19 mouse cellular contexts compared by ENCODE assay signal in genomic region chr11:75990965-75991835, GRCm38 (mm10). TPM values are rescaled to one million over a fixed set of nuclear protein-coding genes. Genes with fewer than 3 reads are reported as not detected.
A peak's percentile ranks its signal among the peaks of the same experiment; 100 is the strongest.
DNase-seq lines count a peak whose midpoint lies in the region; ATAC-seq and TF ChIP-seq lines count a peak whose summit lies in the region.
"Had no signal": no experiment of that assay in that cellular context is flagged by ENCODE, and none has a peak within 500 bp of the region (broad histone marks: within the 10 kb centered on the region; RNA-seq: fewer than 3 reads in every experiment).

No protein-coding gene starts in this region.

- no peak overlapping the region for H3K4me3 ChIP-seq in hindbrain, postnatal 0 days (ENCODE audit: low read length)
- no peak overlapping the region for H3K4me3 ChIP-seq in hindbrain, embryonic 12.5 days
- H3K4me3 ChIP-seq in lung, embryonic 14.5 days (ENCODE audit: low read depth, low read length), result no peak overlapping the region
- H3K4me3 ChIP-seq in lung, adult 2 months (replicated peaks; ENCODE audit: extremely low read depth, low read depth, low read length), result no peak overlapping the region
- no peak overlapping the region for H3K4me3 ChIP-seq in small intestine, adult 2 months (ENCODE audit: low read depth, low read length)
- H3K4me3 ChIP-seq: embryonic facial prominence, embryonic 13.5 days; forebrain, embryonic 10.5 days; neural tube, embryonic 15.5 days had no signal

- H3K9me3 ChIP-seq in hindbrain, postnatal 0 days (ENCODE audit: low read length), result no peaks in the 10 kb centered on the region
- no peaks in the 10 kb centered on the region for H3K9me3 ChIP-seq in hindbrain, embryonic 12.5 days (replicated peaks)
- no peaks in the 10 kb centered on the region for H3K9me3 ChIP-seq in lung, embryonic 14.5 days (ENCODE audit: low read depth, low read length)
- H3K9me3 ChIP-seq: embryonic facial prominence, embryonic 13.5 days; forebrain, embryonic 10.5 days; neural tube, embryonic 15.5 days had no signal

- peak; percentile 25; the same call in 1 of the 2 replicates for TF ChIP-seq CTCF in hindbrain, postnatal 0 days (IDR thresholded peaks at IDR 0.05; ENCODE audit: low read depth)
- 0 out of 2 replicates have a peak, but pooled peaks have one; percentile 15 for TF ChIP-seq CTCF in lung, embryonic 14.5 days (IDR thresholded peaks at IDR 0.05; ENCODE audit: low read depth)
- TF ChIP-seq CTCF in lung, adult 2 months (IDR thresholded peaks at IDR 0.05; ENCODE audit: insufficient read depth, low read length), result no peak
- TF ChIP-seq CTCF in small intestine, adult 2 months (IDR thresholded peaks at IDR 0.05; ENCODE audit: extremely low read depth, insufficient read length, insufficient replicate concordance, low read depth, low read length), result peak; percentile 28; the same call in 1 of the 2 replicates

- H3K4me1 ChIP-seq in hindbrain, postnatal 0 days (ENCODE audit: insufficient read depth, low read length), result no peaks in the 10 kb centered on the region
- no peaks in the 10 kb centered on the region for H3K4me1 ChIP-seq in hindbrain, embryonic 12.5 days
- H3K4me1 ChIP-seq in lung, embryonic 14.5 days (ENCODE audit: insufficient read depth), result no peaks in the 10 kb centered on the region
- no peaks in the 10 kb centered on the region for H3K4me1 ChIP-seq in lung, adult 2 months (ENCODE audit: control insufficient read depth, insufficient read depth, low read length)
- H3K4me1 ChIP-seq in small intestine, adult 2 months (ENCODE audit: control insufficient read depth, insufficient read depth, insufficient read length, low read length), result no peaks in the 10 kb centered on the region
- H3K4me1 ChIP-seq: forebrain, embryonic 10.5 days; neural tube, embryonic 15.5 days had no signal

- 77% methylated on average over 15 of the region's 15 CpGs for WGBS in hindbrain, postnatal 0 days
- WGBS in hindbrain, embryonic 12.5 days, result 81% methylated on average over 15 of the region's 15 CpGs
- 68% methylated on average over 15 of the region's 15 CpGs for whole genome bisulfite sequencing in lung, embryonic 14.5 days
- WGBS in lung, adult 2 months, result 83% methylated on average over 15 of the region's 15 CpGs
- WGBS in small intestine, adult 2 months, result 85% methylated on average over 15 of the region's 15 CpGs

- no peak for DNase-seq in hindbrain, postnatal 0 days (ENCODE audit: low spot score)
- DNase-seq in lung, embryonic 14.5 days, result no peak
- no peak for DNase-seq in lung, adult 2 months
- peak; percentile 60 for DNase-seq in R1 (ENCODE audit: low read depth, low spot score)
- no peak for DNase-seq in adipocyte (ENCODE audit: low spot score)
- DNase-seq: adrenal gland, adult 8-10 months; cerebellum, adult 2 months; gastrocnemius, postnatal 25 days; left cerebral cortex, postnatal 4 days; lung, postnatal 14 days; right cerebral cortex, postnatal 25 days had no signal

- no peaks in the 10 kb centered on the region for H3K36me3 ChIP-seq in hindbrain, postnatal 0 days (ENCODE audit: insufficient read depth, low read length)
- H3K36me3 ChIP-seq in hindbrain, embryonic 12.5 days, result no peaks in the 10 kb centered on the region
- H3K36me3 ChIP-seq in lung, embryonic 14.5 days (ENCODE audit: insufficient read depth), result no peaks in the 10 kb centered on the region
- H3K36me3 ChIP-seq in small intestine, adult 2 months (ENCODE audit: control insufficient read depth, insufficient read depth, low read length), result no peaks in the 10 kb centered on the region
- H3K36me3 ChIP-seq: embryonic facial prominence, embryonic 13.5 days; forebrain, embryonic 10.5 days; neural tube, embryonic 15.5 days had no signal

- no peaks in the 10 kb centered on the region for H3K27me3 ChIP-seq in hindbrain, postnatal 0 days (ENCODE audit: insufficient read depth, low read length)
- no peaks in the 10 kb centered on the region for H3K27me3 ChIP-seq in hindbrain, embryonic 12.5 days
- H3K27me3 ChIP-seq in lung, embryonic 14.5 days (ENCODE audit: insufficient read depth, low read length), result no peaks in the 10 kb centered on the region
- no peaks in the 10 kb centered on the region for H3K27me3 ChIP-seq in small intestine, adult 2 months (ENCODE audit: control insufficient read depth, insufficient read depth, low read length)
- H3K27me3 ChIP-seq: embryonic facial prominence, embryonic 13.5 days; neural tube, embryonic 15.5 days had no signal

- no peak overlapping the region for H3K9ac ChIP-seq in hindbrain, postnatal 0 days (replicated peaks; ENCODE audit: low read length)
- no peak overlapping the region for H3K9ac ChIP-seq in hindbrain, embryonic 12.5 days
- no peak overlapping the region for H3K9ac ChIP-seq in lung, embryonic 14.5 days
- H3K9ac ChIP-seq: embryonic facial prominence, embryonic 13.5 days; neural tube, embryonic 15.5 days had no signal

- H3K27ac ChIP-seq in hindbrain, postnatal 0 days, result no peak overlapping the region
- H3K27ac ChIP-seq in hindbrain, embryonic 12.5 days, result no peak overlapping the region
- H3K27ac ChIP-seq in lung, embryonic 14.5 days (ENCODE audit: low read depth), result no peak overlapping the region
- no peak overlapping the region for H3K27ac ChIP-seq in small intestine, adult 2 months (ENCODE audit: insufficient read depth, low read depth, low read length)
- H3K27ac ChIP-seq: embryonic facial prominence, embryonic 13.5 days; forebrain, embryonic 10.5 days; neural tube, embryonic 15.5 days had no signal

- ATAC-seq in hindbrain, postnatal 0 days, result no peak
- ATAC-seq in hindbrain, embryonic 12.5 days (ENCODE audit: low FRiP score), result no peak
- no peak for ATAC-seq in lung, embryonic 14.5 days (ENCODE audit: insufficient read depth)
- ATAC-seq in erythroblast, adult 5-6 weeks (replicated peaks; ENCODE audit: low FRiP score, poor library complexity, severe bottlenecking), result no peak

- TF ChIP-seq POLR2A in lung, adult 2 months (IDR thresholded peaks at IDR 0.05; ENCODE audit: borderline replicate concordance, extremely low read depth, low read depth, low read length), result no peak
- no peak for TF ChIP-seq POLR2A in small intestine, adult 2 months (IDR thresholded peaks at IDR 0.05; ENCODE audit: low read depth, low read length)

- H3K4me2 ChIP-seq in hindbrain, postnatal 0 days (ENCODE audit: low read depth, low read length), result no peak overlapping the region
- H3K4me2 ChIP-seq in hindbrain, embryonic 12.5 days (replicated peaks), result no peak overlapping the region
- H3K4me2 ChIP-seq in lung, embryonic 14.5 days, result no peak overlapping the region
- H3K4me2 ChIP-seq: embryonic facial prominence, embryonic 13.5 days; neural tube, embryonic 15.5 days had no signal

RNA-seq across cellular contexts. Expression of gene 1700016K19Rik, which starts 8.5 kb away (rescaled TPM):
- total RNA-seq in hindbrain, postnatal 0 days (2014; rRNA removed), result 2.5 and 4.8 TPM in 2 replicates
- 6.2 and 6.3 TPM in 2 replicates for polyA plus RNA-seq in hindbrain, postnatal 0 days (2015; fragmentation: Nextera tagmentation; extraction: Ambion mirVana)
- 2.0 and 3.7 TPM in 2 replicates for polyA plus RNA-seq in hindbrain, embryonic 12.5 days (2016; fragmentation: Nextera tagmentation; extraction: Ambion mirVana)
- 1.6 and 2.2 TPM in 2 replicates for polyA plus RNA-seq in lung, embryonic 14.5 days (2014; fragmentation: Nextera tagmentation; extraction: Ambion mirVana)
- 13.6 and 14.8 TPM in 2 replicates for polyA plus RNA-seq in lung, adult 2 months (2012; rRNA removed)
- 0.18 and 0.39 TPM in 2 replicates for polyA plus RNA-seq in small intestine, adult 2 months (2012; rRNA removed)
- total RNA-seq in erythroblast, adult 5-6 weeks (2015; ENCODE audit: low replicate concordance), result not detected in 2 replicates
- not detected in 2 replicates for total RNA-seq in erythroblast, adult 5-6 weeks (2017; ENCODE audit: low replicate concordance)
- total RNA-seq: adrenal gland, adult 8-10 months; gastrocnemius, postnatal 25 days; heart, adult 8-10 months; liver, adult 2 months had no signal

RNA-seq across cellular contexts. Expression of gene Rflnb, which starts 36.4 kb away (rescaled TPM):
- total RNA-seq in hindbrain, postnatal 0 days (2014; rRNA removed), result 13.6 and 17.4 TPM in 2 replicates
- polyA plus RNA-seq in hindbrain, postnatal 0 days (2015; fragmentation: Nextera tagmentation; extraction: Ambion mirVana), result 14.9 and 15.3 TPM in 2 replicates
- polyA plus RNA-seq in hindbrain, embryonic 12.5 days (2016; fragmentation: Nextera tagmentation; extraction: Ambion mirVana), result 23.1 and 25.4 TPM in 2 replicates
- polyA plus RNA-seq in lung, embryonic 14.5 days (2014; fragmentation: Nextera tagmentation; extraction: Ambion mirVana), result 47.6 and 51.0 TPM in 2 replicates
- 15.6 and 16.0 TPM in 2 replicates for polyA plus RNA-seq in lung, adult 2 months (2012; rRNA removed)
- polyA plus RNA-seq in small intestine, adult 2 months (2012; rRNA removed), result 21.3 and 21.5 TPM in 2 replicates
- 19.6 and 22.5 TPM in 2 replicates for total RNA-seq in erythroblast, adult 5-6 weeks (2015; ENCODE audit: low replicate concordance)
- total RNA-seq in erythroblast, adult 5-6 weeks (2017; ENCODE audit: low replicate concordance), result 23.4 and 23.6 TPM in 2 replicates

RNA-seq across cellular contexts. Expression of gene Rph3al, which starts 53.0 kb away (rescaled TPM):
- total RNA-seq in hindbrain, postnatal 0 days (2014; rRNA removed), result 2.0 and 3.1 TPM in 2 replicates
- polyA plus RNA-seq in hindbrain, postnatal 0 days (2015; fragmentation: Nextera tagmentation; extraction: Ambion mirVana), result 2.5 and 3.3 TPM in 2 replicates
- 2.6 and 2.9 TPM in 2 replicates for polyA plus RNA-seq in hindbrain, embryonic 12.5 days (2016; fragmentation: Nextera tagmentation; extraction: Ambion mirVana)
- 5.3 and 6.7 TPM in 2 replicates for polyA plus RNA-seq in lung, embryonic 14.5 days (2014; fragmentation: Nextera tagmentation; extraction: Ambion mirVana)
- polyA plus RNA-seq in lung, adult 2 months (2012; rRNA removed), result 15.5 and 17.7 TPM in 2 replicates
- polyA plus RNA-seq in small intestine, adult 2 months (2012; rRNA removed), result 12.6 and 12.7 TPM in 2 replicates
- total RNA-seq in erythroblast, adult 5-6 weeks (2015; ENCODE audit: low replicate concordance), result 5.6 and 11.1 TPM in 2 replicates
- total RNA-seq in erythroblast, adult 5-6 weeks (2017; ENCODE audit: low replicate concordance), result 7.5 and 10.3 TPM in 2 replicates
